Mouse (Mus musculus) midbrain, postnatal 0 days (tissue): ENCODE data around the gene Gfy. TPM values are rescaled to one million over a fixed set of nuclear protein-coding genes. Genes with fewer than 3 reads are reported as not detected.

Source experiments
- ATAC-seq: fragments of 200-750 bp; cut with Nextera tagmentation; 2 replicates; pipeline ENCODE4 v1.8.0; 2017; ENCODE audit warnings: moderate number of reproducible peaks, mild to moderate bottlenecking, moderate TSS enrichment, moderate library complexity; ENCODE audit not compliant: low FRiP score
- DNase-seq: peaks from one replicate; pipeline ENCODE4 v3.0.0-alpha.2; 2015; ENCODE audit warnings: low spot score
- H3K27ac ChIP-seq: fragments of 300-500 bp; sonication (generic); 2 replicates; pipeline ENCODE4 v1.5.1; 2014; ENCODE audit warnings: low read depth, mild to moderate bottlenecking, low read length, mixed read lengths
- H3K27me3 ChIP-seq: fragments of 300-500 bp; sonication (generic); 2 replicates; pipeline ENCODE4 v1.6.1; 2014; ENCODE audit warnings: low read length, control low read depth, mixed read lengths; ENCODE audit not compliant: insufficient read depth
- H3K36me3 ChIP-seq: fragments of 300-500 bp; sonication (generic); 2 replicates; pipeline ENCODE4 v1.6.1; 2014; ENCODE audit warnings: low read length, control low read depth, mixed read lengths; ENCODE audit not compliant: insufficient read depth
- H3K4me1 ChIP-seq: fragments of 300-500 bp; sonication (generic); 2 replicates; pipeline ENCODE4 v1.6.1; 2014; ENCODE audit warnings: mild to moderate bottlenecking, control low read depth, antibody characterized with exemption, low read length, mixed read lengths; ENCODE audit not compliant: insufficient read depth
- H3K4me2 ChIP-seq: fragments of 300-500 bp; sonication (generic); 2 replicates; pipeline ENCODE4 v1.6.1; 2014; ENCODE audit warnings: low read depth, mild to moderate bottlenecking, low read length, mixed read lengths; ENCODE audit not compliant: poor library complexity, severe bottlenecking
- H3K4me3 ChIP-seq: fragments of 300-500 bp; sonication (generic); 2 replicates; pipeline ENCODE4 v1.5.1; 2014; ENCODE audit warnings: low read depth, mild to moderate bottlenecking, low read length, moderate library complexity
- H3K9ac ChIP-seq: fragments of 300-500 bp; sonication (generic); replicated peaks from 2 replicates; pipeline ENCODE4 v1.6.1; 2014; ENCODE audit warnings: mild to moderate bottlenecking, low read length, moderate library complexity, mixed read lengths; ENCODE audit not compliant: poor library complexity, severe bottlenecking
- H3K9me3 ChIP-seq: fragments of 300-500 bp; sonication (generic); 2 replicates; pipeline ENCODE4 v1.6.1; 2016; ENCODE audit warnings: low read length, control low read depth
- CTCF ChIP-seq: IDR thresholded peaks from 2 replicates; pipeline ENCODE4 v1.5.1; 2016; ENCODE audit warnings: antibody characterized with exemption, mild to moderate bottlenecking
- WGBS: fragments of 180-500 bp; shearing (Covaris S2); extraction: QIAGEN DNeasy Blood & Tissue Kit; methylation state at CpG from one replicate; pipeline ENCODE4 v1.1.7; 2014; 5-methylcytosine and 5-hydroxymethylcytosine counted together
- polyA plus RNA-seq: library from polyadenylated mRNA; unstranded; fragments of >200 nt; fragmentation: Nextera tagmentation; extraction: Ambion mirVana; gene quantifications from 2 replicates; pipeline ENCODE4 v1.2.1, GENCODE M21; 2015
- total RNA-seq: library from RNA; depleted of rRNA; stranded (reverse); fragments of >200 nt; gene quantifications from 2 replicates; pipeline ENCODE4 v1.2.3, GENCODE M21; 2014

Gene Gfy
- total and polyA plus RNA-seq, 2 experiments from 2014 or later, result 0.51 TPM; not detected in 1

DNA sequence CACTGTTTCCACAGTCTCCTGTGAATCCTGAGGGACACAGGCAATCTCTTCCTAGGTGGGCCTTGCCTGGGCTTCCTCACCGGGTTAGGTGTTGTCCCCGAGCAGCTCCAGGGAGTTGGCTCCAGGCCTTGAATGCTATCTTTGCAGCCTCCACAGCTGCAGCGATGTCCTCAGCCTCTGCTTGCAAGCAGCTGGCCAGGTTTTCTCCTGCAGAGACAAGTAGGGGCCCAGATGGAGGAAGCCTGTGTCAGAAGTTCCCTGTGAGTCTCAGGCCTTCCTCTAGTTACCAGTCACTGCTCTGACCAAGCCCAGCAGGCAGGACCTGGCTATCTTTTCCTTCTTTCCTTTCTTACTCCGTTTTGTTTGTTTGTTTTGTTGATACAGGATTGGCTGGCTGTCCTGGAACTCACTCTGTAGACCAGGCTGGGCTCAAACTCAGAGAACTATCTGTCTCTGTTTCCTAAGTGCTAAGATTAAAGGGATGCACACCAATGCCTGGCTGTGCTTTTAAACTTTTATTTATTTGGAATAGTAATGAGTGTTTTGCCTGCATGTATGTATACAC is 30.8 kb downstream of the Gfy start:
- Histone ChIP-seq H3K9me3 (no peaks in the 10 kb centered on the region), H3K36me3 (peaks cover 5% of the 10 kb centered on the region; the same call in 1 of the 2 replicates), H3K27me3 (no peaks in the 10 kb centered on the region), H3K4me2 (no peak overlapping the region), H3K4me3 (no peak overlapping the region), H3K4me1 (no peaks in the 10 kb centered on the region), H3K9ac (no peak overlapping the region), H3K27ac (no peak overlapping the region)
- no peak for DNase-seq
- no peak for ATAC-seq
- no peak for TF ChIP-seq CTCF
- WGBS, result 64% methylated on average over 4 of the region's 4 CpGs

DNA sequence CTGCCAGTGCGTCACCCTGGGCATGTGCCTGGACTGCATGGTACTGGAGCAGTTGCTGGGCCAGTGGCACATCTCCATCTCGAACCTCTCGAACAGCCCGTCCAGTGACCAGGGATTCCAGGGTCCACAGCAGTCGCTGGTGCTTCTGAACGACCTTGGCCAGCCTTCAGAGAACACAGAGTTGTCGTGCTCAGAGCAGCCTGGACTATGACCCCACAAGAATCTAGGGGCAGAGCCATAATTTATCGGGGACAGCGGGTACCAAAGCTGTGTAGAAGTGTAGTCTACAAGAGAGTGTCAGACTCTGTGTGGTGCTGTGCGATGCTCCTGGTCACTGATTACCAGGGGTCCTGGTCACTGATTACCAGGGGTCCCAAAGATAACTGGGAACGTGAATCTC is 31.5 kb downstream of the Gfy start:
- Histone ChIP-seq H3K9me3 (no peaks in the 10 kb centered on the region), H3K4me3 (no peak overlapping the region), H3K36me3 (peaks cover 5% of the 10 kb centered on the region; the same call in 1 of the 2 replicates), H3K27ac (no peak overlapping the region), H3K4me1 (no peaks in the 10 kb centered on the region), H3K9ac (no peak overlapping the region), H3K4me2 (no peak overlapping the region), H3K27me3 (no peaks in the 10 kb centered on the region)
- TF ChIP-seq CTCF, result no peak
- ATAC-seq (no peak), DNase-seq (no peak)
- 90% methylated on average over 11 of the region's 11 CpGs for WGBS

DNA sequence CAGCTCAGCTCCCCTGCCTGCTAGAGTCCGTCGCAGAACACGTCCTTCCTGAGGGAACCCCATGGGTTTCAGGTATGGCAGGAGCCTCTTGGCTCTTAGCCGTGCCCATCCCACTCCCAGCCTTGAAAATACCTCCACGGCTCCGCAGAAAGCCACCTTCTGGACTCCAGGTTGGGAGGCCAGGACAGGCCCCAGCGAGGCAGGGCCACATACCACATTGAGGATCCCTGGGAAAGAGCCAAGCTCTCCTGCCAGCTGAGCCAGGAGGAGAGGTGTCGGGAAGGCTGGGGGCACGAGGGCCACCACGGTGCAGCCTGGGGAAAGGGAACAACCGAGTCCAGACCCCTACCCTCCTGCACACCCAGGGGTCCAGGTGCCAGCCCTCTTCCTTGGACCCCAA is 32.1 kb downstream of the Gfy start:
- 88% methylated on average over 11 of the region's 11 CpGs for WGBS
- H3K9ac ChIP-seq, result no peak overlapping the region
- H3K4me3 ChIP-seq, result no peak overlapping the region
- no peaks in the 10 kb centered on the region for H3K9me3 ChIP-seq
- no peak overlapping the region for H3K4me2 ChIP-seq
- ATAC-seq (no peak), DNase-seq (no peak)
- H3K36me3 ChIP-seq, result peaks cover 5% of the 10 kb centered on the region; the same call in 1 of the 2 replicates
- no peak for TF ChIP-seq CTCF
- no peak overlapping the region for H3K27ac ChIP-seq
- H3K4me1 ChIP-seq, result no peaks in the 10 kb centered on the region
- H3K27me3 ChIP-seq, result no peaks in the 10 kb centered on the region

DNA sequence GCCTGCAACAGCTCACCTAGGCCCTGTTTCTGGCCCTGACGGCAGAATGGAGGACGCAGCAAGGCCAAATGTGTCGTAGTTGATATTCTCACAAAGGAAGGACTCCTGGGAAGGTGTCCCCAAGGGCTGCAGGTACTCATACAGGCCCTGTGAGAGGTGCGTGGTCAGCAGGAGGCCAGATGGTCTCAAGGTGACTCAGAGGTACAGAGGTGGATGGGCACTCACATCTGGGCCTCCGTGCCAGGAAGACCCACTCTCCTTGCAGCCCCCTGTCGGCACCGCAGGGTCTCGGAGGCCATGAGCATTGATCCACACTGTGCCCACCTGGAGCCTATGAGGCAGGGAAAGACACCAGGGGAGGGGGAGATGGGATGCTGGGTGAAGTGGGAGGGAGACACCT is 33.9 kb downstream of the Gfy start:
- no peak overlapping the region for H3K4me2 ChIP-seq
- H3K9ac ChIP-seq, result no peak overlapping the region
- no peak for TF ChIP-seq CTCF
- no peak overlapping the region for H3K27ac ChIP-seq
- H3K9me3 ChIP-seq, result no peaks in the 10 kb centered on the region
- H3K4me3 ChIP-seq, result no peak overlapping the region
- H3K36me3 ChIP-seq, result peaks cover 5% of the 10 kb centered on the region; the same call in 1 of the 2 replicates
- DNase-seq (no peak), ATAC-seq (no peak)
- WGBS, result 97% methylated on average over 8 of the region's 8 CpGs
- no peaks in the 10 kb centered on the region for H3K27me3 ChIP-seq
- no peaks in the 10 kb centered on the region for H3K4me1 ChIP-seq

DNA sequence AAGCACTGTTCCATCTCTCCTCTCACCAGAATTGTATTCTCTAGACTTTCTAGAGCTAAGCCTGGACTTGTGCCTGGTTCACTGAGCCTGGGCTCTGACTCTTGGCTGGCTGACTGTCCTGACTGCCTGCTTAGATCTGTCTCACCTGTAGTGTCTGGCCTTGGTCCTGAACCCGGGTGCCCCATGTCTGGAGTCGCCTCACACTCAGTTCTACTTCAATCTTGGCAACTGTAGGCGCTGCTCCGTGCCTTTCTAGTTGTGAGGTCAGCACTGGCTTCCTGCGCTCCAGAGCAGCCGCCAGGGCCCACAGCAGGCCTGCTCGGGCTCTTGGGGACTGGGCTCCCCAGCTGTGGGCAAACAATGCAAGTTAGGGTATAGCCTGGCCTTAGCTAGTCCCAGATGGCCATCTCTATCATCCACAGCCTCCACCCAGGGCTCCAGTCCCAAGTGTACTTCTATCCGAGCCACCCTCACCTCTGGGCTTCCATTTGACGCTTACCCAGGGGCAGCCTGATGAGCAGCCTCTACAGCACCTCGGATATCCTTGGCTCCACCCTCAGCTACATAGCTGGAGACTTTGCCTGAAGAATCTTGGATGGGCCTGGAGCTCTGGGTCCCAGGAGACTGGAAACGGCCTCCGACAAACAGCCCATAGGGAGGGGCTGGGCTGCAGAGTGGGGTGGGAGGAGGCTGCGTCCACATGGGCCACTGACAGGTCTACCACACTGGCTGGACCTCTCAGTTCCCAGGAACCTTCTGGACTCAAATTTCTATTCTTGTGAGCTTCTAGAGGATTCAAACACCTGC is 34.8 kb downstream of the Gfy start:
- TF ChIP-seq CTCF, result no peak
- Histone ChIP-seq H3K36me3 (peaks cover 5% of the 10 kb centered on the region; the same call in 1 of the 2 replicates), H3K4me3 (no peak overlapping the region), H3K4me2 (no peak overlapping the region), H3K9ac (0 out of 2 replicates have a peak overlapping the region, but pooled peaks have one; percentile 9), H3K27me3 (no peaks in the 10 kb centered on the region), H3K27ac (no peak overlapping the region), H3K4me1 (no peaks in the 10 kb centered on the region), H3K9me3 (no peaks in the 10 kb centered on the region)
- no peak for ATAC-seq
- no peak for DNase-seq
- 89% methylated on average over 13 of the region's 13 CpGs for WGBS

DNA sequence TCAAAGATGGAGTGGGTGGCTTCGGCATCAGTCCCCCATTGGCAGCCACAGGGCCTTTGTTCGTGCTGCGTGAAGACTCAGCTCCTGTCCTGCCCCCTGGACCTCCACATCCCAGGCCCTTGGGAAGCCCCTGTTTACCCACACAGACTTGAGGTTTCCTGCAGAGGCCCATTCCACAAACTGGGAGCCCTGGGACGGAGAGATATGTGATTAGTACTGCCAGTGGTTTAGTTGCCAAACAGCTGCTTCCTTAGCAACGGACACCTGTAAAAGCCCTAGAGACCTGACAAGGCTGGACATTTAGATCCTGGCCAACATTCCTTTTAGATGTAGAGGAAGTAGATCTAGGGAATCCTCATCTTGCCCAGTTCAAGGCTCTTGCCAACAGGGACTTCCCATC is 37.5 kb downstream of the Gfy start:
- ATAC-seq (no peak), DNase-seq (no peak)
- H3K4me2 ChIP-seq, result no peak overlapping the region
- no peaks in the 10 kb centered on the region for H3K9me3 ChIP-seq
- H3K9ac ChIP-seq, result no peak overlapping the region
- H3K36me3 ChIP-seq, result peaks cover 3% of the 10 kb centered on the region; the same call in 1 of the 2 replicates
- no peaks in the 10 kb centered on the region for H3K4me1 ChIP-seq
- H3K27ac ChIP-seq, result no peak overlapping the region
- 92% methylated on average over 5 of the region's 5 CpGs for WGBS
- no peak overlapping the region for H3K4me3 ChIP-seq
- H3K27me3 ChIP-seq, result no peaks in the 10 kb centered on the region
- TF ChIP-seq CTCF, result no peak
